Mouse (Mus musculus): ENCODE data around the gene 4930467E23Rik. TPM values are rescaled to one million over a fixed set of nuclear protein-coding genes. Genes with fewer than 3 reads are reported as not detected.
"Not testable (repeated sequence)": the region's sequence is repeated elsewhere in the genome, so short reads cannot be mapped to it uniquely, and the experiment has no call there.

The 4930467E23Rik gene
- polyA plus RNA-seq, 1 experiment from 2014 or later, result not detected

GRCm38 (mm10) chr8:19703906-19704305 lies 25.5 kb upstream of the 4930467E23Rik start:
- not testable (repeated sequence) for H3K27me3 ChIP-seq (replicated peaks); H3K4me2 ChIP-seq; H3K36me3 ChIP-seq; H3K9ac ChIP-seq; H3K9me3 ChIP-seq; ATAC-seq (ENCODE audit: insufficient read depth, low FRiP score, low read depth); H3K4me1 ChIP-seq; H3K4me3 ChIP-seq (replicated peaks); H3K27ac ChIP-seq

- H3K4me3 ChIP-seq (replicated peaks); H3K27ac ChIP-seq; H3K4me2 ChIP-seq; H3K4me1 ChIP-seq; H3K9me3 ChIP-seq; H3K36me3 ChIP-seq; H3K27me3 ChIP-seq (replicated peaks); H3K9ac ChIP-seq; ATAC-seq (ENCODE audit: insufficient read depth, low FRiP score, low read depth): not testable (repeated sequence)
- 58% methylated on average over 4 of the region's 4 CpGs for WGBS
Measured at GRCm38 (mm10) chr8:19704441-19705215, 24.7 kb upstream of the 4930467E23Rik start.

- not testable (repeated sequence) for H3K4me3 ChIP-seq (replicated peaks); H3K27me3 ChIP-seq (replicated peaks); H3K27ac ChIP-seq; ATAC-seq (ENCODE audit: insufficient read depth, low FRiP score, low read depth); H3K9ac ChIP-seq; H3K9me3 ChIP-seq; H3K4me2 ChIP-seq; H3K4me1 ChIP-seq; H3K36me3 ChIP-seq
- 74% methylated on average over 9 of the region's 9 CpGs for WGBS
Measured at GRCm38 (mm10) chr8:19705216-19705600, 24.2 kb upstream of the 4930467E23Rik start.

- H3K36me3 ChIP-seq; H3K9me3 ChIP-seq; H3K4me3 ChIP-seq (replicated peaks); ATAC-seq (ENCODE audit: insufficient read depth, low FRiP score, low read depth); H3K27ac ChIP-seq; H3K4me1 ChIP-seq; H3K27me3 ChIP-seq (replicated peaks); H3K9ac ChIP-seq; H3K4me2 ChIP-seq: not testable (repeated sequence)
- 68% methylated on average over 4 of the region's 4 CpGs for WGBS
Measured at GRCm38 (mm10) chr8:19706101-19706725, 23.2 kb upstream of the 4930467E23Rik start.

- H3K36me3 ChIP-seq; H3K4me3 ChIP-seq (replicated peaks); H3K4me1 ChIP-seq; H3K27ac ChIP-seq; H3K9ac ChIP-seq; H3K27me3 ChIP-seq (replicated peaks); H3K9me3 ChIP-seq; H3K4me2 ChIP-seq: not testable (repeated sequence)
- 66% methylated on average over 7 of the region's 7 CpGs for WGBS
- 0 out of 2 replicates have a peak, but pooled peaks have one; percentile 28 for ATAC-seq (ENCODE audit: insufficient read depth, low FRiP score, low read depth)
Measured at GRCm38 (mm10) chr8:19706918-19707760, 22.2 kb upstream of the 4930467E23Rik start.

- not testable (repeated sequence) for H3K9me3 ChIP-seq; H3K4me1 ChIP-seq; H3K36me3 ChIP-seq; H3K4me2 ChIP-seq; H3K4me3 ChIP-seq (replicated peaks); H3K27me3 ChIP-seq (replicated peaks); H3K9ac ChIP-seq; ATAC-seq (ENCODE audit: insufficient read depth, low FRiP score, low read depth); H3K27ac ChIP-seq
- WGBS, result 82% methylated on average over 13 of the region's 15 CpGs
Measured at GRCm38 (mm10) chr8:19707761-19708443, 21.5 kb upstream of the 4930467E23Rik start.

- H3K9me3 ChIP-seq; H3K36me3 ChIP-seq; H3K27ac ChIP-seq; H3K9ac ChIP-seq; H3K27me3 ChIP-seq (replicated peaks); H3K4me1 ChIP-seq; H3K4me2 ChIP-seq; H3K4me3 ChIP-seq (replicated peaks); ATAC-seq (ENCODE audit: insufficient read depth, low FRiP score, low read depth): not testable (repeated sequence)
Measured at GRCm38 (mm10) chr8:19708976-19709375, 20.4 kb upstream of the 4930467E23Rik start.

- not testable (repeated sequence) for H3K9me3 ChIP-seq; H3K27ac ChIP-seq; H3K4me1 ChIP-seq; ATAC-seq (ENCODE audit: insufficient read depth, low FRiP score, low read depth); H3K4me2 ChIP-seq; H3K27me3 ChIP-seq (replicated peaks); H3K9ac ChIP-seq; H3K36me3 ChIP-seq; H3K4me3 ChIP-seq (replicated peaks)
- WGBS, result 88% methylated on average over 4 of the region's 4 CpGs
Measured at GRCm38 (mm10) chr8:19709488-19709887, 19.9 kb upstream of the 4930467E23Rik start.

- H3K9ac ChIP-seq; ATAC-seq (ENCODE audit: insufficient read depth, low FRiP score, low read depth); H3K9me3 ChIP-seq; H3K27ac ChIP-seq; H3K4me2 ChIP-seq; H3K36me3 ChIP-seq; H3K27me3 ChIP-seq (replicated peaks); H3K4me3 ChIP-seq (replicated peaks); H3K4me1 ChIP-seq: not testable (repeated sequence)
- 89% methylated on average over 9 of the region's 9 CpGs for WGBS
Measured at GRCm38 (mm10) chr8:19711171-19711860, 18.1 kb upstream of the 4930467E23Rik start.

- H3K27me3 ChIP-seq (replicated peaks); ATAC-seq (ENCODE audit: insufficient read depth, low FRiP score, low read depth); H3K9ac ChIP-seq; H3K4me3 ChIP-seq (replicated peaks); H3K4me2 ChIP-seq; H3K4me1 ChIP-seq; H3K27ac ChIP-seq; H3K36me3 ChIP-seq; H3K9me3 ChIP-seq: not testable (repeated sequence)
- 79% methylated on average over 2 of the region's 2 CpGs for WGBS
Measured at GRCm38 (mm10) chr8:19712227-19712750, 17.1 kb upstream of the 4930467E23Rik start.

- H3K27me3 ChIP-seq (replicated peaks); H3K4me1 ChIP-seq; ATAC-seq (ENCODE audit: insufficient read depth, low FRiP score, low read depth); H3K9me3 ChIP-seq; H3K4me3 ChIP-seq (replicated peaks); H3K27ac ChIP-seq; H3K9ac ChIP-seq; H3K4me2 ChIP-seq; H3K36me3 ChIP-seq: not testable (repeated sequence)
- 64% methylated on average over 4 of the region's 4 CpGs for WGBS
Measured at GRCm38 (mm10) chr8:19712816-19713215, 16.6 kb upstream of the 4930467E23Rik start.

Data from stomach, embryonic 15.5 days (tissue).